9 mouse cellular contexts compared by ENCODE assay signal in the genomic region with DNA sequence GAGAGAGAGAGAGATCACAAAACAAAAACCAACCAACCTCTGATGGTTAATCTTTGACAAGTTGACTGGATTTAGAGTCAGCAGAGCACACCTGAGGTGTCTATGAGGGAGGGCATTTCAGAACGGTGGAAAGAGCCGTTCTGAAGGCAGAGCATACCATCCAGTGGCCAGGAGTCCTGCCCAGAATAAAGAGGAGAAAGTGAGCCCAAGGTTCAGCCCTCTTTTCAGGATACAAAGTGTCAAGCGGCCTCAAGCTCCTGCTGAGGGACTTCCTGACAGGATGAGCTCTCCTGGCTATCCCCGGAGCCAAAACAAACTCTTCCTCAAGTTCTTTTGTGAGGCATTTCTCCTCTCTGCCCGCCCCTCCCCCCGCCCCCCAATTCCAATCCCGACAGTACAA. TPM values are rescaled to one million over a fixed set of nuclear protein-coding genes. Genes with fewer than 3 reads are reported as not detected.
A peak's percentile ranks its signal among the peaks of the same experiment; 100 is the strongest.
DNase-seq lines count a peak whose midpoint lies in the region; ATAC-seq and TF ChIP-seq lines count a peak whose summit lies in the region.
"Had no signal": no experiment of that assay in that cellular context is flagged by ENCODE, and none has a peak within 500 bp of the region (broad histone marks: within the 10 kb centered on the region; RNA-seq: fewer than 3 reads in every experiment).

No protein-coding gene starts in this region.

- DNase-seq in heart, adult 2 months, result no peak
- DNase-seq in embryo, embryonic 11 days, result peak; percentile 34
- no peak for DNase-seq in intestine, embryonic 14.5 days (ENCODE audit: low spot score)
- DNase-seq in layer of hippocampus, adult 9-11 months, result no peak
- DNase-seq in layer of hippocampus, postnatal 36 days, result no peak
- DNase-seq in left cerebral cortex, adult 9 months (ENCODE audit: low spot score in 2 of 2), result no peak
- DNase-seq: cerebellum, adult 9-10 months had no signal

- H3K79me2 ChIP-seq in heart, adult 2 months (replicated peaks; ENCODE audit: control insufficient read depth, insufficient read depth, low read length), result no peaks in the 10 kb centered on the region

- ATAC-seq in heart, embryonic 16.5 days (replicated peaks; ENCODE audit: extremely low read depth, insufficient read depth, low FRiP score), result peak; percentile 64; the same call in 1 of the 2 replicates
- ATAC-seq in intestine, embryonic 14.5 days (replicated peaks; ENCODE audit: low FRiP score, low TSS enrichment, low read depth), result no peak; the same call in 1 of the 2 replicates
- no peak for ATAC-seq in midbrain, embryonic 13.5 days

- 4% methylated on average over 7 of the region's 7 CpGs for WGBS in heart, embryonic 16.5 days
- WGBS in heart, adult 2 months, result 2% methylated on average over 7 of the region's 7 CpGs
- 2% methylated on average over 7 of the region's 7 CpGs for WGBS in intestine, embryonic 14.5 days
- 5% methylated on average over 7 of the region's 7 CpGs for WGBS in midbrain, embryonic 13.5 days

- no peaks in the 10 kb centered on the region for H3K9me3 ChIP-seq in heart, embryonic 16.5 days (replicated peaks; ENCODE audit: control insufficient read depth, low read length)
- H3K9me3 ChIP-seq in intestine, embryonic 14.5 days (ENCODE audit: control insufficient read depth, low read length), result no peaks in the 10 kb centered on the region
- H3K9me3 ChIP-seq in midbrain, embryonic 13.5 days, result no peaks in the 10 kb centered on the region

- H3K4me2 ChIP-seq in heart, embryonic 16.5 days (ENCODE audit: low read depth, low read length), result peak overlapping the region; percentile 69
- peak overlapping the region; percentile 65 for H3K4me2 ChIP-seq in intestine, embryonic 14.5 days (ENCODE audit: low read length)
- H3K4me2 ChIP-seq in midbrain, embryonic 13.5 days (replicated peaks), result peak overlapping the region; percentile 60

- peak overlapping the region; percentile 45; the same call in 1 of the 2 replicates for H3K27ac ChIP-seq in heart, embryonic 16.5 days (ENCODE audit: low read length)
- H3K27ac ChIP-seq in heart, adult 2 months, result no peak overlapping the region
- no peak overlapping the region for H3K27ac ChIP-seq in intestine, embryonic 14.5 days (ENCODE audit: low read depth)
- no peak overlapping the region for H3K27ac ChIP-seq in midbrain, embryonic 13.5 days

- H3K9ac ChIP-seq in heart, embryonic 16.5 days (ENCODE audit: low read length), result peak overlapping the region; percentile 56
- no peak overlapping the region for H3K9ac ChIP-seq in heart, adult 2 months (ENCODE audit: low read depth, low read length)
- H3K9ac ChIP-seq in intestine, embryonic 14.5 days (ENCODE audit: low read length), result peak overlapping the region; percentile 32
- peak overlapping the region; percentile 48; the same call in 1 of the 2 replicates for H3K9ac ChIP-seq in midbrain, embryonic 13.5 days (replicated peaks)

- H3K36me3 ChIP-seq in heart, embryonic 16.5 days (ENCODE audit: control insufficient read depth, insufficient read depth), result no peaks in the 10 kb centered on the region
- H3K36me3 ChIP-seq in heart, adult 2 months (ENCODE audit: control insufficient read depth, insufficient read depth, low read length), result no peaks in the 10 kb centered on the region
- no peaks in the 10 kb centered on the region for H3K36me3 ChIP-seq in intestine, embryonic 14.5 days (ENCODE audit: control insufficient read depth, insufficient read depth, low read length)
- H3K36me3 ChIP-seq in midbrain, embryonic 13.5 days, result no peaks in the 10 kb centered on the region

- intact Hi-C loops in heart, adult 2 months (cut with DNase I), result no loop called here

- no peak for TF ChIP-seq EP300 in heart, adult 2 months (IDR thresholded peaks at IDR 0.05; ENCODE audit: insufficient read depth, low read depth, low read length)

- peaks cover 8% of the 10 kb centered on the region for H3K4me1 ChIP-seq in heart, embryonic 16.5 days (ENCODE audit: control insufficient read depth, insufficient read depth, low read length)
- H3K4me1 ChIP-seq in heart, adult 2 months (ENCODE audit: control insufficient read depth, insufficient read depth, low read length), result no peaks in the 10 kb centered on the region; the same call in 1 of the 2 replicates
- peaks cover 7% of the 10 kb centered on the region; the same call in 1 of the 2 replicates for H3K4me1 ChIP-seq in intestine, embryonic 14.5 days (replicated peaks; ENCODE audit: control insufficient read depth, insufficient read depth, low read length)
- peaks cover 9% of the 10 kb centered on the region; the same call in 1 of the 2 replicates for H3K4me1 ChIP-seq in midbrain, embryonic 13.5 days (replicated peaks)

- no peak for TF ChIP-seq POLR2A in heart, adult 2 months (IDR thresholded peaks at IDR 0.05; ENCODE audit: insufficient read depth, low read depth, low read length)

- no peaks in the 10 kb centered on the region for H3K27me3 ChIP-seq in heart, embryonic 16.5 days (ENCODE audit: control insufficient read depth, insufficient read depth, low read length)
- no peaks in the 10 kb centered on the region for H3K27me3 ChIP-seq in heart, adult 2 months (ENCODE audit: control insufficient read depth, insufficient read depth, low read length)
- no peaks in the 10 kb centered on the region for H3K27me3 ChIP-seq in intestine, embryonic 14.5 days (replicated peaks; ENCODE audit: control insufficient read depth, insufficient read depth, low read length)
- H3K27me3 ChIP-seq in midbrain, embryonic 13.5 days, result no peaks in the 10 kb centered on the region

- H3K4me3 ChIP-seq in heart, embryonic 16.5 days (ENCODE audit: low read length), result peak overlapping the region; percentile 46
- H3K4me3 ChIP-seq in heart, adult 2 months, result no peak overlapping the region
- peak overlapping the region; percentile 33; the same call in 1 of the 2 replicates for H3K4me3 ChIP-seq in intestine, embryonic 14.5 days (ENCODE audit: low read depth, low read length)
- H3K4me3 ChIP-seq in midbrain, embryonic 13.5 days (replicated peaks), result peak overlapping the region; percentile 36

- no peak for TF ChIP-seq CTCF in heart, adult 2 months (IDR thresholded peaks at IDR 0.05)

RNA-seq across cellular contexts. Expression of a gene that starts 33.5 kb away (rescaled TPM):
- 13.5 and 14.0 TPM in 2 replicates for polyA plus RNA-seq in heart, embryonic 16.5 days (2015; fragmentation: Nextera tagmentation; extraction: Ambion mirVana)
- total RNA-seq in heart, adult 2 months (2021), result 10 to 100 TPM; 20.1 to 21.1 TPM
- polyA plus RNA-seq in heart, adult 2 months (2012; rRNA removed), result 8.0 and 13.7 TPM in 2 replicates
- polyA plus RNA-seq in intestine, embryonic 14.5 days (2014; fragmentation: Nextera tagmentation; extraction: Ambion mirVana), result 28.1 and 31.1 TPM in 2 replicates
- 29.3 and 29.6 TPM in 2 replicates for polyA plus RNA-seq in midbrain, embryonic 13.5 days (2015; fragmentation: Nextera tagmentation; extraction: Ambion mirVana)
- total RNA-seq in layer of hippocampus, postnatal 36 days (2021), result 10 to 100 TPM; 34.6 to 38.5 TPM
